Mouse (Mus musculus) midbrain, embryonic 10.5 days (tissue): ENCODE measurements at regions not wholly inside any gene's neighbourhood (a gene's known extent, or its start where the extent isn't known, plus 50 kb on each side); places are given as distances from the start of the nearest gene placed in this dataset.
A peak's percentile ranks its signal among the peaks of the same experiment; 100 is the strongest.

Experiments used
- DNase-seq: peaks from one replicate; pipeline ENCODE4 v3.0.0-alpha.2; 2017; ENCODE audit warnings: low spot score
- H3K27ac ChIP-seq: fragments of 300-500 bp; sonication (generic); replicated peaks from 2 replicates; pipeline ENCODE4 v1.5.1; 2016; ENCODE audit warnings: mild to moderate bottlenecking
- H3K27me3 ChIP-seq: fragments of 300-500 bp; sonication (generic); 2 replicates; pipeline ENCODE4 v1.6.1; 2016; ENCODE audit warnings: low read depth, mild to moderate bottlenecking; ENCODE audit not compliant: poor library complexity, severe bottlenecking
- H3K36me3 ChIP-seq: fragments of 300-500 bp; sonication (generic); 2 replicates; pipeline ENCODE4 v1.6.1; 2016; ENCODE audit warnings: mild to moderate bottlenecking, moderate library complexity
- H3K4me1 ChIP-seq: fragments of 300-500 bp; sonication (generic); 2 replicates; pipeline ENCODE4 v1.6.1; 2016
- H3K4me3 ChIP-seq: fragments of 300-500 bp; sonication (generic); 2 replicates; pipeline ENCODE4 v1.5.1; 2016; ENCODE audit warnings: mild to moderate bottlenecking, moderate library complexity
- H3K9me3 ChIP-seq: fragments of 300-500 bp; sonication (generic); replicated peaks from 2 replicates; pipeline ENCODE4 v1.6.1; 2016; ENCODE audit warnings: mild to moderate bottlenecking
- WGBS: fragments of 180-500 bp; shearing (Covaris S2); methylation state at CpG from one replicate; pipeline ENCODE4 v1.1.7; 2016; 5-methylcytosine and 5-hydroxymethylcytosine counted together

DNA sequence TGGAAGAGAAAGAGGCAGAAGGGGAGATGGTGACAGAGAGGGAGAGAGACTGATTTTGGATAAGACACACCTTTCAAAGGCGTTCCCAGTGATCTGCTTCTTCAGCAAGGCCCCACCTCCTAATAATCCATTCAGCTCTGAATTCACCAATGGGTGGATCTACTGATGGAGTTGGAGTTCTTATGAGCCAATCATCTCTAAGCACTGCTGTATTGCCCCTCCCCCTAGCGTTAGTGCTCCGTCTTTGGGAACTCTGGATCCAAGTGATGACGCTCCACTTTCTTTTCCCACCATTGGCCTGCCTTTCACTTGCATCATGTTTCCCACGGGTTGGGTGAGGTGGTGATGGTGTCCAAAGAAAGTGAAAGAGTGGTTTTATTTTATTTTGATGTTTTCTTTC is 87.7 kb upstream of the Lsm14a start:
- Histone ChIP-seq H3K27me3 (no peaks in the 10 kb centered on the region), H3K4me3 (no peak overlapping the region), H3K9me3 (peaks cover 8% of the 10 kb centered on the region; the same call in 1 of the 2 replicates), H3K36me3 (no peaks in the 10 kb centered on the region), H3K27ac (no peak overlapping the region), H3K4me1 (no peaks in the 10 kb centered on the region)
- 76% methylated on average over 5 of the region's 5 CpGs for WGBS
- no peak for DNase-seq

- no peaks in the 10 kb centered on the region for H3K36me3 ChIP-seq
- WGBS: 57% methylated on average over 14 of the region's 14 CpGs
- H3K27me3 ChIP-seq: no peaks in the 10 kb centered on the region
- H3K4me1 ChIP-seq: 0 out of 2 replicates have a peak, but pooled peaks cover 5% of the 10 kb centered on the region
- no peak for DNase-seq
- H3K9me3 ChIP-seq: no peaks in the 10 kb centered on the region
- no peak overlapping the region for H3K4me3 ChIP-seq
- no peak overlapping the region for H3K27ac ChIP-seq
These were observed 77.9 kb upstream of the Lsm14a start for GRCm38 (mm10) chr7:34471003-34471402.

- Histone ChIP-seq H3K36me3 (no peaks in the 10 kb centered on the region), H3K4me3 (no peak overlapping the region), H3K27me3 (no peaks in the 10 kb centered on the region), H3K4me1 (0 out of 2 replicates have a peak, but pooled peaks cover 5% of the 10 kb centered on the region), H3K27ac (no peak overlapping the region), H3K9me3 (no peaks in the 10 kb centered on the region)
- peak; percentile 41 for DNase-seq
- WGBS: 64% methylated on average over 9 of the region's 9 CpGs
These were observed 69.0 kb upstream of the Lsm14a start for GRCm38 (mm10) chr7:34462069-34462468.

DNA sequence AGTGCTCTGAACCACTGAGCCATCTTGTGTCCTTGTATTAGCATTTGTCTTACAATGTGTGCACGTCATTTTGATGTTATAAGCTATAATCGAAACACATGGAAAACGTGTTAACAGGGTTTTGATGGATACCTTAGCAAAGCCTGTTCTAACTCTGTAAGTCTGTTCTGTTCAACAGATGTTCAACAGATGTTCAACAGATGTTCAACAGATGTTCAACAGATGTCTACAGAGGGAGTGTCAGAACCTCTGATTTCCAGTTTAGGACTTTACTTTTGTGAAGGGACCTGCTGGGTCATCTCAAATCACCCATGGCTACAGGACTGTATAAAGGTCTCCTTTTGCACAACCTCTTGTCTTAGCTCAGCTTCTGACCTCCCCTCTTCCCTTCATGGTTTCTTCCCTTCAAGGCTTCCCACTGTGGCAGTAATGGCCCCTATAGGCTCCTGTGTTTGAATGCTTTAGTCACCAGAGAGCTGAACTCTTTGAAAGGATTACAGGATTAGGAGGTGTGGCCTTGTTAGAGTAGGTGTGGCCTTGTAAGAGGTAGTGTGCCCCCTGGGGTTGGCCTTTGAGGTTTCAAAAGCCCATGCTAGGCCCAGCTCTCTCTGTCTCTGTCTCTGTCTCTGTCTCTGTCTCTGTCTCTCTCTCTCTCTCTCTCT is 66.8 kb upstream of the Lsm14a start:
- WGBS: 82% methylated on average over 3 of the region's 3 CpGs
- DNase-seq: no peak
- H3K9me3 ChIP-seq: no peaks in the 10 kb centered on the region
- H3K36me3 ChIP-seq: no peaks in the 10 kb centered on the region
- H3K4me3 ChIP-seq: no peak overlapping the region
- H3K4me1 ChIP-seq: 0 out of 2 replicates have a peak, but pooled peaks cover 5% of the 10 kb centered on the region
- H3K27me3 ChIP-seq: no peaks in the 10 kb centered on the region
- no peak overlapping the region for H3K27ac ChIP-seq

DNA sequence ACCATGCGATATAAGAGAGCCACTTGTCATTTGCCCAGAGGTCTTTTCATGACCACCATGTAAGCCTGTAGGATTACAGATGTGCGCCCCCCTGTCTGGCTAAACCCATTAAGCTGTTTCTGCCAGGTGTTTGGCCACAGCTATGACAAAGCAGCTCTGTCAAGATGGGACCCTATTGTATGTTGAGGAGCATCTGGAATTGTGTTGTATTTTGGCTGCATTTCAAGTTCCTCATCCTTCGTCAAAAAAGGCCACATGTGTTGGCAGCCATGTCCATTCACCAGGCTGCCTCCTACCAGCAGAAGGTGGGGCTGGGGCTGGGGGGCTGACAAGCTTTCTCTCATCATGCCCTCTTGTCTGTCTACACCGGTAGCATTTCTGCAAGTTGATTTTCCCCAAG is 65.7 kb upstream of the Lsm14a start:
- no peak overlapping the region for H3K27ac ChIP-seq
- H3K27me3 ChIP-seq: no peaks in the 10 kb centered on the region
- H3K4me3 ChIP-seq: no peak overlapping the region
- no peaks in the 10 kb centered on the region for H3K36me3 ChIP-seq
- WGBS: 94% methylated on average over 4 of the region's 4 CpGs
- no peak for DNase-seq
- no peaks in the 10 kb centered on the region for H3K9me3 ChIP-seq
- H3K4me1 ChIP-seq: 0 out of 2 replicates have a peak, but pooled peaks cover 5% of the 10 kb centered on the region

DNA sequence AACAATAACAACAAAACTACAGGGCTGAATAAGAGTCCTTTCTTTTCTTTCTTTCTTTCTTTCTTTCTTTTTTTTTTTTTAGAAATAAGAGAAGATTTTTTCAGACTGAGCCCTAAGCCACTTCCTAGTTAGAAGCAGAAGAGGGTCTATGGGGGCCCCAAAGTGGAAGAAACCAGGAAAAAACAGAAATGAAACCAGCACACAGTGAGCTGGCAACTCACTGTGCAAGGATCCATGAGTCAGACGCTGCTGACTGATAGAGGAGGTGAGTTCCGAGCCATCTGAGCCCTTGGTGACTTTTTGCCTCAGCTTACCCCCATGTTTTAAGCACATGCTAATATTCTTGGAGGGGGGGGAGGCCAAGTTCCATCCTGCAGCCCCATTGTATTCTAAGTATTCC is 55.2 kb upstream of the Lsm14a start:
- Histone ChIP-seq H3K27me3 (no peaks in the 10 kb centered on the region), H3K4me3 (no peak overlapping the region), H3K36me3 (no peaks in the 10 kb centered on the region), H3K27ac (no peak overlapping the region), H3K4me1 (no peaks in the 10 kb centered on the region), H3K9me3 (no peaks in the 10 kb centered on the region)
- no peak for DNase-seq
- 85% methylated on average over 2 of the region's 2 CpGs for WGBS

DNA sequence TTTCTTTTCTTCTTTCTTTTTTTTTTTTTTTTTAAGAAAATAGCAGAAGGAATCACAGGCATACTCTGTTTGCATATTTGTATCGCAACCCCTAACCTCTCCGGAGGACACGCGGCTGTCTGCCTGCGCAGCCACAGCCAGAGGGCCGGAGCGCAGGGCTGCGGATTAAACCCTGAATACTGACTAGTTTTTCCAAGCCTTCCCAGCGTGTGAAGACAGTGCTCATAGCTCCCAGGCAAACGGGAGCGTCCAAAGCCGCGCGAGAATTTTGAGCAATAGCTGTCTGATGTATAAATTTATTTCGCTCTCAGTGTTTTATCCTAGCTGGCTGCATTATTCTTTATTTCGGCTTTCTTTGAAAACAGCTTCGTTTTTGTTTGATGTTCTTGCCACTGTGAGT is 51.1 kb upstream of the Lsm14a start:
- Histone ChIP-seq H3K36me3 (no peaks in the 10 kb centered on the region), H3K27ac (no peak overlapping the region), H3K4me3 (no peak overlapping the region), H3K4me1 (no peaks in the 10 kb centered on the region), H3K9me3 (no peaks in the 10 kb centered on the region), H3K27me3 (no peaks in the 10 kb centered on the region)
- 49% methylated on average over 17 of the region's 17 CpGs for WGBS
- peak; percentile 36 for DNase-seq
